Mouse (Mus musculus) G1E-ER4 (cell line): Measurements from ENCODE around the gene Nuf2. TPM values are rescaled to one million over a fixed set of nuclear protein-coding genes. Genes with fewer than 3 reads are reported as not detected.

Source experiments
- GATA1 ChIP-seq: IDR thresholded peaks from one replicate; pipeline ENCODE4 v1.8.0; 2012; ENCODE audit warnings: low read length, inconsistent platforms
- polyA plus RNA-seq: library from polyadenylated mRNA; stranded (reverse); fragments of >175 nt; gene quantifications from 2 replicates; pipeline ENCODE4 v1.2.3, GENCODE M21; 2012

Nuf2 gene
- 1.1 and 2.0 TPM in 2 replicates for polyA plus RNA-seq

GRCm38 (mm10) chr1:169530876-169531701 lies at the start of gene Nuf2:
Gene Nuf2, minus strand, starts transcription at chr1:169531464.
- no peak for TF ChIP-seq GATA1

- no peak for TF ChIP-seq GATA1
Observed at GRCm38 (mm10) chr1:169579572-169579971, 48.3 kb upstream of the Nuf2 start.

GRCm38 (mm10) chr1:169574136-169574535 lies 42.9 kb upstream of the Nuf2 start:
- no peak for TF ChIP-seq GATA1

GRCm38 (mm10) chr1:169555621-169556020 lies 24.4 kb upstream of the Nuf2 start:
- TF ChIP-seq GATA1: no peak

- no peak for TF ChIP-seq GATA1
Observed at GRCm38 (mm10) chr1:169555019-169555418, 23.8 kb upstream of the Nuf2 start.

- TF ChIP-seq GATA1: no peak
Observed at GRCm38 (mm10) chr1:169553446-169553845, 22.2 kb upstream of the Nuf2 start.

- TF ChIP-seq GATA1: no peak
Observed at GRCm38 (mm10) chr1:169540415-169540814, 9.2 kb upstream of the Nuf2 start.

GRCm38 (mm10) chr1:169531702-169532535 lies 655 bp upstream of the Nuf2 start:
- TF ChIP-seq GATA1: no peak

GRCm38 (mm10) chr1:169529996-169530518 lies 1.2 kb downstream of the Nuf2 start:
- no peak for TF ChIP-seq GATA1

- TF ChIP-seq GATA1: no peak
Observed at GRCm38 (mm10) chr1:169526006-169526680, 5.1 kb downstream of the Nuf2 start.

- no peak for TF ChIP-seq GATA1
Observed at GRCm38 (mm10) chr1:169519337-169519736, 11.9 kb downstream of the Nuf2 start.

- no peak for TF ChIP-seq GATA1
Observed at GRCm38 (mm10) chr1:169517376-169517892, 13.8 kb downstream of the Nuf2 start.

GRCm38 (mm10) chr1:169506354-169506753 lies 24.9 kb downstream of the Nuf2 start:
- no peak for TF ChIP-seq GATA1

GRCm38 (mm10) chr1:169502876-169503275 lies 28.4 kb downstream of the Nuf2 start:
- no peak for TF ChIP-seq GATA1

GRCm38 (mm10) chr1:169495621-169496020 lies 35.6 kb downstream of the Nuf2 start:
- TF ChIP-seq GATA1: no peak

- TF ChIP-seq GATA1: no peak
Observed at GRCm38 (mm10) chr1:169491561-169491960, 39.7 kb downstream of the Nuf2 start.
